Mouse (Mus musculus): Measurements from ENCODE around the gene Slc25a21. TPM values are rescaled to one million over a fixed set of nuclear protein-coding genes. Genes with fewer than 3 reads are reported as not detected.

Gene Slc25a21
- total RNA-seq, 2 experiments from 2014 or later: 0.08 to 0.42 TPM

DNA sequence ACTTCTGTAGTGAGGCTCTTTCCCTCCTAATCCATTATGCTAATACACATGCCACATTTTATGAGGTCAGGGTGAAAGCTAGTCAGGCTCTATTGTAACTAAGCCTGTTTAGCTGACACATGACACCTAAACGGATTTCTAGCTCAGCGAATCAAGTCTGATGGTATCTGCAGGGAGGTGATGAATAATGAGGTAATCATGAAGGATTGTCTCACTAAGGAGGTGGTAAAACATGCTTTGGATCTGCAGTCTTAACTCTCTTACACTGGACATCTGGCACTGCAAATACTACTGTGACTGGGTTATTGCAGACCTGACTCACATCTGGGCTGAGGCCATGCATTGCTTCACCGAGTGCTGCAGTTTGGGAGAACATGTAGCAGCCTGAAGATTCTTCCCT, 392.8 kb downstream of the Slc25a21 start:
- DNase-seq (ENCODE audit: low spot score): no peak
- intact Hi-C loops (cut with DNase I): no loop called here

DNA sequence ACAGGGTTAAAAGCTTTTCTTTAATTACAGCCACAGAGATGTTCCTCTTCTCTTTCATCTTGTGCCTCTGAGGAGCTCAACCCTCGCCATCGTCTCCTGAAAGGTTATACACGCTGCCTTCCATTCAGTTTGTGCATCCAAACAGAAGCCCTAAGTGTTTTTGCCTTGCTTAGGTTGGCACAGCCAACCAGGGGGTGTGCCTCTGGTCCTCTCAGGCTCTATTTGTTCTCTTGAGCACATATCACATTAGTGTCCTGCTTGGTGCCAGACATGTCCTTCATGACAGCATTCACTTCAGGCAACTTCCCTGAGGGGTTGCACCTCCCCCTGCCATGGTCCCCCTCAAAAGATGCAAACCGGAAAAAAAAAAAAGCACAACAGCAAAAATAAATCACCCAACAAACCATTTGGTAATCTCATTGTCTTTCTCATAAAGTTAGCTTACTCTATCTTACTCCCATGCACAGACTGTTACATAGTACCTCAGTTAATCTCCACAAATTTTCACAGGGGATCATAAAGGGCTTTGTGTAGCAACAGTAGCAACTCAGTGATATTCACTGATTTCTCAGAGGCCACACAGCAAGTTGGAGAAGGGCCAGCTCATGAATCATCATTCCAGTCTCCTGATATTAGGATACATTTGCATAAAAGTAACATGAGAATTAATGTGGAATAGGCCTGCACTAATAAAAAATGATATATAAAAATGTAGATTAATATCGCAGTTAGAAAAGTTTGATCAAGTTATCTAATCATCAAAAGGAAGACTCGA, 398.4 kb downstream of the Slc25a21 start:
- intact Hi-C loops (cut with DNase I): no loop called here
- DNase-seq (ENCODE audit: low spot score): no peak

- intact Hi-C loops (cut with DNase I): no loop called here
- DNase-seq (ENCODE audit: low spot score): no peak
These were observed 408.0 kb downstream of the Slc25a21 start for GRCm38 (mm10) chr12:56789236-56789635.

- intact Hi-C loops (cut with DNase I): no loop called here
- DNase-seq (ENCODE audit: low spot score): no peak
These were observed 412.0 kb downstream of the Slc25a21 start for GRCm38 (mm10) chr12:56785250-56785649.

DNA sequence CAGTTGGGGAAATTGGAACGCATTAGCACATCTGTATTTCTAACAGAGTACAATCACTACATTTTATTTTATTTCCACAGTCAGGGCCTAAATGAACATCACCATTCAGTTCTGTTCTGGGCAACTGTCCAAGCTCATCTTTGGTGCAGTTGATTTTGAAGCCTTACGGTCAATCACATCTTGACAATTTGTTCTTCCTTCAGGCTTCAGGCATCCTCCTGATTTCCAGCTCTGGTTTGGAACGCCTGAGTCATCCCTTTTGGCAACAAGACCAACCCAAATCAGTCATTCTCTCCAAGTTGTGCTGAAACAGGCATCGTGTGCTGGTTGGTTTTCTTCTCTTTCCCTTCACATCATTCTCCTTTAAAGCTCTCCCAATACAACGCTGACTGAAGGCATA, 416.1 kb downstream of the Slc25a21 start:
- intact Hi-C loops (cut with DNase I): no loop called here
- DNase-seq (ENCODE audit: low spot score): no peak

DNA sequence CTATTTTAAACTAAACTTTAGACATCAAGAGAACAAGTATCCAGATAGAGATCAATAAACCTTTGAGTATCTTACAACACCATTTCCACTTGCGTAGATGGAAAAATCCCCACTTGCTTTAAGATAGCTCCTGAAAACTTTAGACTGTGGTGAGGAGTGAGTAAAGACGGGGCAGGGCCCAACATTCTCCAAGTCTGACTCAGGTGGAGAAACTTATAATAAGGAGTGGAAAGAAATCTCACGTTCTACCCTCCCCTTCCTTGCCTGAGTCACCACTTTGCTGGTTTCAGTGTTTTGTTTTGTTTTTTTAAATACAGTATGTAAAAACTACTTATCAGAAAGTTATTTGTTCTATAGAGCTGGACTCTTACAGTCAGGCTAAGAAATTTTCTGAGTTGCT, 417.7 kb downstream of the Slc25a21 start:
- DNase-seq (ENCODE audit: low spot score): no peak
- intact Hi-C loops (cut with DNase I): no loop called here

DNA sequence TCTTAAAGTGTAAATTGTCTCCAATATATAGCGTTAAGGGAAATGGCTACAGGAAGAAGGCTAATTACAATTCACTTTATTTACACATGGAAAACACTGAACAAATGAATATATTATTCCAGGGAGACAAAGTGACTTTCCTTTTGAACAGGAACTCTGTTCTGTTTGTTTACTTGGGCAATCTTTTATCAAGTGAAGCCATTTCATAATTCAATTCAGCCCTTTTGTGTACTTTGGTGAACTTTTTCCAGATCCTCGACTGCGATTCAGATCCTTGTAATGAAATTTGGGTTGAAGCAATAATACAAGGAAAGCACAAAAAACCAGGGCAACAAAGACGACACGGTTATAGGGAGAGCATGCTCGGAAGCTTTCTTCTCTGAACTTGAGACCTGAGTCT, 423.3 kb downstream of the Slc25a21 start:
- intact Hi-C loops (cut with DNase I): no loop called here

DNA sequence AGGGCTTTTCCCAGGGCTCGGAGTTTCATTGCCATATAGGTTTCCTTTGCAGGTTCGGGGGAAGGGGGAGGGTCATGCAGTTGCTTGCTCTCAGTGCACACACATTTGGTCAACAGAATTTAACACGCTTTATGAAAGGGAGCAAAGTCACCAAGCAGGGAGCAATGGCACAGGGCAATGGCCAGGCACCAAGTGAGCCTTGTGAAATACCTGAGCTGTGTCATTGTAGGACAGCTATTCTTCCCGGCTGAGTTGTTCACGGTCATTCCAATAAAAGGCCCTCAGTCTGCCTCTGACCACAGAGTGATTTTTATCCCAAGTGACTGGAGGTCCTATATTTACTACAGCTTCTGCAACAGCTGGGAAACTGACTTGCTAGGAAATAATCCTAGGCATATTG, 427.9 kb downstream of the Slc25a21 start:
- intact Hi-C loops (cut with DNase I): no loop called here
- no peak for DNase-seq (ENCODE audit: low spot score)

More for the DNA sequence above, 423.3 kb downstream of the Slc25a21 start:
- no peak for DNase-seq (ENCODE audit: low spot score)

GRCm38 (mm10) chr12:56767474-56767873, 429.8 kb downstream of the Slc25a21 start:
- DNase-seq (ENCODE audit: low spot score): no peak
- intact Hi-C loops (cut with DNase I): no loop called here

DNA sequence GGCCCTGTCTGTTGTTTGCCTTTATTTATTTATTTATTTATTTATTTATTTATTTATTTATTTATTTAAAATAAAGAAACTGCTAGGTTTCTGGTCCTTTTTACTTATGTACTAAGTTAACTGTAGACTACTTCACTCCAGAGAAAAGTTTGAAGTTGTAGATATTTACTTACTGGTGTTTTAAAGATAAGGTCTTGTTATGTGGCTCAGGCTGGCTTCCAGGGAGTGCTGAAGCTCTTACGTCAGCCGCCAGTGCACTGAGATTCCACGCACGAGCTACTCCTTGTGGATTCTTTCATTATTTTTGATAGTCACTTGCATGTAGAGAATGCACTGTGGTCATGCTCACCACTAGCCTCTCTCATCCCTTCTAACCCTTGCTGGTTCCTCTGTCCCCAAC, 460.2 kb downstream of the Slc25a21 start:
- DNase-seq (ENCODE audit: low spot score): no peak
- intact Hi-C loops (cut with DNase I): no loop called here

GRCm38 (mm10) chr12:56727631-56728030, 469.6 kb downstream of the Slc25a21 start:
- intact Hi-C loops (cut with DNase I): no loop called here

GRCm38 (mm10) chr12:56718707-56719051, 478.6 kb downstream of the Slc25a21 start:
- intact Hi-C loops (cut with DNase I): no loop called here
- DNase-seq (ENCODE audit: low spot score): no peak

More at GRCm38 (mm10) chr12:56727631-56728030, 469.6 kb downstream of the Slc25a21 start:
- no peak for DNase-seq (ENCODE audit: low spot score)

GRCm38 (mm10) chr12:56717971-56718706, 479.1 kb downstream of the Slc25a21 start:
- intact Hi-C loops (cut with DNase I): no loop called here
- no peak for DNase-seq (ENCODE audit: low spot score)

- intact Hi-C loops (cut with DNase I): no loop called here
These were observed 496.3 kb downstream of the Slc25a21 start for GRCm38 (mm10) chr12:56701004-56701403.

GRCm38 (mm10) chr12:56699915-56700900, 497.1 kb downstream of the Slc25a21 start:
- intact Hi-C loops (cut with DNase I): no loop called here
- DNase-seq (ENCODE audit: low spot score): no peak

More at GRCm38 (mm10) chr12:56701004-56701403, 496.3 kb downstream of the Slc25a21 start:
- DNase-seq (ENCODE audit: low spot score): no peak

GRCm38 (mm10) chr12:56699351-56699750, 497.9 kb downstream of the Slc25a21 start:
- intact Hi-C loops (cut with DNase I): no loop called here
- DNase-seq (ENCODE audit: low spot score): no peak

DNA sequence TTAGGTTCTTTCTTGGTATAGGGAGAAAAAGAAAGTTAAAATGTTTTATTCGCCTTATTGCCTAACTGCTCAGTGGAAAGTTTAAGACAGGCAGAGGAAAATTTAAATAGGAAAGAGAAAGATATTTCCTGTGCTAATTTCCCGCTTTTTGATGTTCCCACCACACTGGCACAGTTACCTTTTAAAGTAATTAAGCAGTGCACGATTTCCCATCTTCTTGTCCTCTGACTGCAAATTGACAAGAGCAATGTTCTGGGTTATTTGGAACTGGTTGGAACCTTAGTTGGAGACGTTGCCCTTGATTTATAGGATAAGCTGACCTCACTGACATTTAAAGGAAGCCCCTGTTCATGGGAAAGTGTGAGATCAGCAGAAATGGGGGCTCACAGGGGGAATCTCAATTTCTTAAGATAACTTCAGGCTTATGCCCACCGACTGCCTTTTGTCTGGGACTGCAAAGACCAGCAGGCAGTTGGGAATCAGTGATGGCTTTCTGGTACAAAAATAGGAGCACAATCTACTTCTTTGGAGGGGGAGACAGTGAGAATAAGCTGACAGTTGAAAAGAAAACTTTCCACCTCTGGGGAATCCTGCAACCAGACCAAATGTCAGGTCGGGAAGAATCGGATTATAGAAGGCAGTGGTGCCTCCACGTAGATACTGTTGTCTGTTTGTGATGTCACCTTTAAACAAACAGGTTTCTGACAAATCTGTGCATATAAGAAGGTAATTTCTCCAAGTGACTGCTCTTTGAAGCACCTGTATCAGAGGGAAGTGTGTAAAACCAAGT, 498.9 kb downstream of the Slc25a21 start:
- intact Hi-C loops (cut with DNase I): no loop called here
- no peak for DNase-seq (ENCODE audit: low spot score)

DNA sequence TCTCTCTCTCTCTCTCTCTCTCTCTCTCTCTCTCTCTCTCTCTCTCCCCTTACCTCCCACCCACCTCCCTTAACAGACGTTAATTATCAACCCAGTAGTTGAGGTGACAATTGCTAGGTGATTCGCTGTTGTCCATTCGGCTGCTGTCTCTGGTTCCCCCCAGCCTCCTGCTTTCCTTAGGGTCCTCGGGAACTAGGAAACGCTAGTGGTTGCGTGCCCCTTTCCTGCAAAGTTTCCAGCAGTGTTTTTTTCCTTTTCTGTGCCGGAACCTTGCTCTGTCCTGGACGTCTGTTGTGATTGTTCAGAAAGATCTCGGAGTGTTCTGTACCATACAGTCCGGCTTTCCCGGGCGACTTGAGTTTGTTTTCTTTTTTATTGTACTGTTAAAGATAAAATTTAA, 499.5 kb downstream of the Slc25a21 start:
- intact Hi-C loops (cut with DNase I): no loop called here
- no peak for DNase-seq (ENCODE audit: low spot score)

- intact Hi-C loops (cut with DNase I): no loop called here
- no peak for DNase-seq (ENCODE audit: low spot score)
These were observed 500.1 kb downstream of the Slc25a21 start for GRCm38 (mm10) chr12:56697011-56697740.
